Mouse (Mus musculus): ENCODE results near the gene Rap1b.
A peak's percentile ranks its signal among the peaks of the same experiment; 100 is the strongest.
"Not testable (repeated sequence)": the region's sequence is repeated elsewhere in the genome, so short reads cannot be mapped to it uniquely, and the experiment has no call there.

Rap1b gene

DNA sequence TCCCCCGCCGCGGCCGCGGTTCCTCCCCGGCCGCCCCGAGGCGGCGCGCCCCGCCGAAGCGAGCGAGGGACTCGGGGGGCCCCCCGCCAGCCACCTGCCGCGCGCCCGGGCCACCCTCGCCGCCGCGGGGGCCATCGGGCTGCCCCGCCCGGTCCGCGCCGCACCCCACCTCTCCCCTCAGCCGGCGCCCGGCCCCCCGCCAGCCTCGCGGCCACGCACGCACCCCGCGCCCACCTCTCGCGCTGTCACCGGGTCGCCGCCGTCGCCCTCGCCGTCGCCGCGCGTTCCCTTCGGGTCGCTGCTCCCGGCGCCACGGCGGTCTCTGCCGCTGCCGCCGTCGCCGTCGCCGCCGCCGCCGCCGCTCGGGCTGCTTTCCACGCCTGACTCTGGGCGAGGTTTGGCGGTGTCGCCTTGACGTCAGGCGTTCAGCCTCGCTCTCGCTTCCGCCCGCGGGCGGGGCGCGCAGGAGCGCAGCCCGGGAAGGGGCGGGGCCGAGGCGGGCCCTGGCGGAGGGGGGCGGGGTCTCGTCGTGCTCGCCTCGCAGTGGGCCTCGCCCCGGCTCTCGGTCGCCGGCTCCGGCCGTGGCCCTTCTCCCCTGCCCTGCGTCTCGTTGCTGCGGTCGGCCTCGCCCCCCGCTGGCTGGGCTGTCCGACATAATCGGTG is at the start of gene Rap1b:
Gene Rap1b (minus strand): TSS at position 439 of the 663 bp plus-strand sequence.
- peak; percentile 83 to 93 for DNase-seq (ENCODE audit: low spot score in 2 of 2)

GRCm38 (mm10) chr10:117895186-117895585 is 49.4 kb upstream of the Rap1b start:
- no peak for DNase-seq (ENCODE audit: low spot score in 2 of 2)

DNA sequence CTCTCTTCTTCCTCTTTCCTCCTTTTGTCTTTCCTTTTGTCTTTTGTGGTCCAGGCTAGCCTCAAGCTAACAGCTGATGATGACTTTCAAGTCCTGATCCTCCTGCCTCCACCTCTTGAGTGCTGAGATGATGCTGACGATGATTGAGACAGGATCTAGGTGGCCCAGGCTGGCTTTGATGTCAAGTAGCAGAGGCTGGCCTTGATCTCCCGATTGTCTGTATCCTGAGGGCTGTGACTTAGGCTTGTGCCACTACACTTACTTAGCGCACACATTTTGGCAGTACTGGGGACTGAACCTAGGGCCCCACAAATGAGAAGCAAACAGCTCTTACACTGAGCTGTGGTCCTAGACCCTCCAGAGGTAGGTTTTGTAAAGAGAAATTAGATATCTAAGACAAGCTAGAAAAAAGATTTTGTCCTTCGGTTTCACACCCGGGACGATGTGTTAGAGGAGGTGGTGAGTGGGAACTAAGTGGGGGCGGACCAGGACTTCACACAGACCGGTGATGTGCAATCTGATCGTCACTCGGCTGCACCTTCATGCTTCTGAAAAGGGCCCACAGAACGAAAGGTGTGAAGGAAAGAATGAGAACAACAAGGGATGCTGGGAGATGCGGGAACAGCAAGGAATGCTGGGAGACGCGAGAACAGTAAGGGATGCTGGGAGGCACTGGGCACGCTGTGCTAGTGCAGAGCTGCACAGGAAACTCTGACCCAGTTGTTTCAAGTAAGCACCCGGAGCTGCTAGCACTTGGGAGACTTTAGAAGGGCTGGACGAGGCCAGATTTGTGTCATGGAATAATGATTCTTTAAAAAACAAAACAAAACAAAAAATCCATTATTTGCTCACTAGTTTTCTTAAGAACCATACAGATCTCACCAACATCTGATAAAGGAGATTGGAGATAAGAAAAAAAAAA is 48.5 kb upstream of the Rap1b start:
- no peak for DNase-seq (ENCODE audit: low spot score in 2 of 2)

- DNase-seq (ENCODE audit: low spot score in 2 of 2) = not testable (repeated sequence)
Observed at GRCm38 (mm10) chr10:117893128-117893527, 47.3 kb upstream of the Rap1b start.

DNA sequence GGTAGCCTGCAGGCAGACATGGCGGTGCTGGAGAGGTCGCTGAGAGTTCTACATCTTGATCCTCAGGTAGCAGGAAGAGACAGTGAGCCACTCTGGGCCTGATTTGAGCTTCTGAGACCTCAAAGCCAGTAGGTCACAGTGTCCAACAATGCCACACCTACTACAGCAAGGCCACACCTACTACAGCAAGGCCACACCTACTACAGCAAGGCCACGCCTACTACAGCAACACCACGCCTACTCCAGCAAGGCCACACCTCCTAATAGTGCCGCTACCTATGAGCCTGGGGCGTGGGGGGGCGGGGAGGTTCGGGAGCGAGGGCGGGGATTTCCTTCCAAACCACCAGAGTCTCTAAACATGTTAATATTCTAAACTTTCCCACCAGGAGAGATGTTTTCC is 45.5 kb upstream of the Rap1b start:
- no peak for DNase-seq (ENCODE audit: low spot score in 2 of 2)

GRCm38 (mm10) chr10:117888822-117889221 is 43.0 kb upstream of the Rap1b start:
- DNase-seq (ENCODE audit: low spot score in 2 of 2) = no peak

GRCm38 (mm10) chr10:117885358-117885757 is 39.5 kb upstream of the Rap1b start:
- DNase-seq (ENCODE audit: low spot score in 2 of 2) = no peak

GRCm38 (mm10) chr10:117884760-117885159 is 38.9 kb upstream of the Rap1b start:
- no peak for DNase-seq (ENCODE audit: low spot score in 2 of 2)

DNA sequence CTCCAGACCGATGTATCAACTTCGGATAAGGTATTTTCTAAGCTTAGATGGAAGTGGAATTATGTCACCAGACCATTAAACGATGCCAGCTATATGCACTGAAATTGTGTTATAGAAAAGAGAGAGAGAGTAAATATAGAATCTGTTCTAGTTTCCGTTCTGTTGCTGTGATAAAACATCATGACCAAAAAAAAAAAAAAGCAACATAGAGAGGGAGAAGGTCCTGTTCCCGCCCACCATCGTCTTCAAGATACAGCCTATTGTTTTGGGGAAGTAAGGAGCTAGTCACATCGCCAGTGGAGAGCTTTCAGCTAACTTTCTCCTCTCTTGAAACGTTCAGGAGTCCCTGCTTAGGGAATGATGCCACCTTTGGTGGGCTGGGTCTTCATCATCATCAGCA is 37.6 kb upstream of the Rap1b start:
- DNase-seq (ENCODE audit: low spot score in 2 of 2) = no peak

- DNase-seq (ENCODE audit: low spot score in 2 of 2) = no peak
Observed at GRCm38 (mm10) chr10:117878628-117879027, 32.8 kb upstream of the Rap1b start.

GRCm38 (mm10) chr10:117876801-117877200 is 31.0 kb upstream of the Rap1b start:
- peak in 1 of 2 experiments; percentile 39 for DNase-seq (ENCODE audit: low spot score in 2 of 2)

GRCm38 (mm10) chr10:117876400-117876799 is 30.6 kb upstream of the Rap1b start:
- no peak for DNase-seq (ENCODE audit: low spot score in 2 of 2)

DNA sequence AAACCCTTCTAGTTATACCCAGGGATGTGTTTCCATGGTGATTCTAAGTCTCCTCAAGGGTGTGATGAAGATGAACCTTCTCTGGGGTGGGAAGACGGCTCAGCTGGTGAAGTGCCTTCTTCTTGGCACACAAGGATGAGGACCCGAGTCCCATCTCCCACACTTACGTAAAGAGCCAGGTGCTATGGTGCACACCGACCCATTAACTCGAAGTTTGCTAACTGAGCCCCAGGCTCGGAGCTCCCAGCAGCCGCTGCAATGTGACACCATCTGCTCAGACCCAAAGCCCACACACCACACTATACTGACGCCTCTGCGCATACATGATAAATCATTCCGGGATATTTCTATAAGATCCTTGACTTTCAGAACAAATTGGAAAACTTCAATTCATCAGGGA is 29.1 kb upstream of the Rap1b start:
- DNase-seq (ENCODE audit: low spot score in 2 of 2) = peak; percentile 46 to 76

GRCm38 (mm10) chr10:117873952-117874351 is 28.1 kb upstream of the Rap1b start:
- no peak for DNase-seq (ENCODE audit: low spot score in 2 of 2)

- DNase-seq (ENCODE audit: low spot score in 2 of 2) = no peak
Observed at GRCm38 (mm10) chr10:117872468-117872867, 26.6 kb upstream of the Rap1b start.

GRCm38 (mm10) chr10:117867301-117867700 is 21.5 kb upstream of the Rap1b start:
- DNase-seq (ENCODE audit: low spot score in 2 of 2) = no peak

DNA sequence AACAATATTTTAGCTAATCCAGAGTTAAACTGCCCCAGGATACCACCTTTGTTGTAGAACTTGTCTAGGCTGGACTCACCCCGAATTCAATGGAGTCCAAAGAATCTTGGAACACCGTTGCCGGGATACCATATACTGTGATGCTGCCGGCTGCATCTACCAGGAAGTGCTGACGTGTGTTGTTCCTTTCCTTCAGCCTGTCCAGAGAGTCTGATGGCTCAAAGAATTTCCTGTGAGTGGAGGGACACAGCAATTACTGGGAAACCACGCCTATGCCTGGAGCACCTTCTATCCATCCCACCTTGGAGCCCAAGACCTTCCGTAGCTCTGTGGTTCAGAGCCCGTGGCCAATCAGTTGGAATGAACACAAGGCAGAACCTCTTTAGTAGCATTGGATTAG is 20.8 kb upstream of the Rap1b start:
- DNase-seq (ENCODE audit: low spot score in 2 of 2) = no peak

- no peak for DNase-seq (ENCODE audit: low spot score in 2 of 2)
Observed at GRCm38 (mm10) chr10:117864695-117865094, 18.9 kb upstream of the Rap1b start.

DNA sequence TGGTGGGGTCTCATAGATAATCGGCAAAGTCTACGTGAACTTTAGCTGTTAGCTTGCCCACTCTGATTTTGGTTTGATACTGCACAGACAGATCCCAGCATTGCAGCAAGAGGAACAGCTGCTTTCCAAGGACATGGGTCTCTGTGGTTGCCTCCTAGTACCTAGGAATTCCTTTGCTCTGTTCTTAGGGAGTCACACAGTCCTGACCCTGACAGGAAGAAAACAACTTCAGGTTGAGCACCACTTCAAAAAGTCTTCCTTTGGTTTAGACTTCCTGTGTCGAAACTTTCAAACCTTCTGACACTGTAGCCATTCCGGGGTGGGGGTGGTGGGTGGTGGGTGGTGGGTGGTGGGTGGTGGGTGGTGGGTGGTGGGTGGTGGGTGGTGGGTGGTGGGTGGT is 18.4 kb upstream of the Rap1b start:
- no peak for DNase-seq (ENCODE audit: low spot score in 2 of 2)

DNA sequence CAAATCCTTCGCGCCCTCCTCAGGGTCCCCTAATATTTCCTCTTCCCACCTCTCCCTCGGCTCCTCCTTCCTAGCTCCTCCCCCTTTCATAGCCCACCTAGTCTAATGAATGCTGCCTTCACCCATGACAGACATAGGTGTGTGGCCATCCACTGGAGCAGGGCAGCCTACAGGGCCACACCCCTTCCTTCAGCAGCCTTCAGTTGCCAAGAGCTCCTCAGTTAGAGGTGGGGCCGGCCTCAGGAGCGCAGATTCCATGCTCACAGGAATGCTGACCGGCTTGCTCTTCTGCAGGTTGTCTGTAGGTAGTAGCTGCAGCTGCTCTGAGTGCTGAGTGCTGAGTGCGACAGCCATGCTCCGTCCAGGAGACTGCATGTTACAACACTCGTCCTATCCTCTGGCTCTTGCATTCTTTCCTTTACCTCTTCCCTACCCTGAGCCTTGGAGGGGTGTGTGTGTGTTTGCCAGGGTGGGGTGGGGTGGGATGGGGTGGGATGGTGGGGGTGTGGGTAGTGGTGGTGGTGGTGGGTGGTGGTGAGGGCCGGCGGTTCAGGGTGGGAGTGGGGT is 16.3 kb upstream of the Rap1b start:
- DNase-seq (ENCODE audit: low spot score in 2 of 2) = no peak

GRCm38 (mm10) chr10:117860958-117861357 is 15.1 kb upstream of the Rap1b start:
- DNase-seq (ENCODE audit: low spot score in 2 of 2) = peak in 1 of 2 experiments; percentile 19

GRCm38 (mm10) chr10:117860361-117860760 is 14.5 kb upstream of the Rap1b start:
- DNase-seq (ENCODE audit: low spot score in 2 of 2) = no peak

- no peak for DNase-seq (ENCODE audit: low spot score in 2 of 2)
Observed at GRCm38 (mm10) chr10:117859800-117860199, 14.0 kb upstream of the Rap1b start.
